Mouse (Mus musculus): ENCODE results near the gene H2-Q4. TPM values are rescaled to one million over a fixed set of nuclear protein-coding genes. Genes with fewer than 3 reads are reported as not detected.
"Not testable (repeated sequence)": the region's sequence is repeated elsewhere in the genome, so short reads cannot be mapped to it uniquely, and the experiment has no call there.

H2-Q4 gene
- polyA plus RNA-seq, 1 experiment from 2014 or later: 2.5 TPM

GRCm38 (mm10) chr17:35358763-35359469 lies 20.5 kb upstream of the H2-Q4 start:
- H3K4me3 ChIP-seq (ENCODE audit: low read depth, low read length): peak overlapping the region; percentile 45
- no peaks in the 10 kb centered on the region; the same call in 1 of the 2 replicates for H3K4me1 ChIP-seq (ENCODE audit: control insufficient read depth, low read depth, low read length)
- peaks cover 12% of the 10 kb centered on the region for H3K27me3 ChIP-seq (ENCODE audit: control insufficient read depth, insufficient read depth, low read depth, low read length)
- H3K36me3 ChIP-seq (ENCODE audit: control insufficient read depth, insufficient read depth): no peaks in the 10 kb centered on the region
- H3K9ac ChIP-seq (ENCODE audit: low read depth, low read length): no peak overlapping the region
- H3K4me2 ChIP-seq (ENCODE audit: low read depth, low read length): peak overlapping the region; percentile 59
- no peak overlapping the region for H3K27ac ChIP-seq (ENCODE audit: low read length)
- ATAC-seq (ENCODE audit: low read depth): no peak
- H3K9me3 ChIP-seq (replicated peaks; ENCODE audit: control insufficient read depth, low read length): no peaks in the 10 kb centered on the region; the same call in 1 of the 2 replicates
- 13% methylated on average over 38 of the region's 38 CpGs for WGBS (ENCODE audit: insufficient replicate concordance)

GRCm38 (mm10) chr17:35359470-35359862 lies 20.0 kb upstream of the H2-Q4 start:
- peak overlapping the region; percentile 59 for H3K4me2 ChIP-seq (ENCODE audit: low read depth, low read length)
- H3K36me3 ChIP-seq (ENCODE audit: control insufficient read depth, insufficient read depth): no peaks in the 10 kb centered on the region
- no peaks in the 10 kb centered on the region; the same call in 1 of the 2 replicates for H3K4me1 ChIP-seq (ENCODE audit: control insufficient read depth, low read depth, low read length)
- peak overlapping the region; percentile 45 for H3K4me3 ChIP-seq (ENCODE audit: low read depth, low read length)
- H3K9me3 ChIP-seq (replicated peaks; ENCODE audit: control insufficient read depth, low read length): no peaks in the 10 kb centered on the region; the same call in 1 of the 2 replicates
- no peak overlapping the region for H3K27ac ChIP-seq (ENCODE audit: low read length)
- peaks cover 12% of the 10 kb centered on the region for H3K27me3 ChIP-seq (ENCODE audit: control insufficient read depth, insufficient read depth, low read depth, low read length)
- 18% methylated on average over 21 of the region's 21 CpGs for WGBS (ENCODE audit: insufficient replicate concordance)
- no peak for ATAC-seq (ENCODE audit: low read depth)
- no peak overlapping the region for H3K9ac ChIP-seq (ENCODE audit: low read depth, low read length)

- peak; percentile 52 for ATAC-seq (ENCODE audit: low read depth)
- Histone ChIP-seq H3K4me1 (ENCODE audit: control insufficient read depth, low read depth, low read length) (peaks cover 2% of the 10 kb centered on the region; the same call in 1 of the 2 replicates), H3K27me3 (ENCODE audit: control insufficient read depth, insufficient read depth, low read depth, low read length) (peaks cover 12% of the 10 kb centered on the region), H3K4me2 (ENCODE audit: low read depth, low read length) (peak overlapping the region; percentile 75), H3K27ac (ENCODE audit: low read length) (no peak overlapping the region), H3K9ac (ENCODE audit: low read depth, low read length) (peak overlapping the region; percentile 62), H3K36me3 (ENCODE audit: control insufficient read depth, insufficient read depth) (no peaks in the 10 kb centered on the region), H3K4me3 (ENCODE audit: low read depth, low read length) (peak overlapping the region; percentile 66), H3K9me3 (replicated peaks; ENCODE audit: control insufficient read depth, low read length) (no peaks in the 10 kb centered on the region; the same call in 1 of the 2 replicates)
- WGBS (ENCODE audit: insufficient replicate concordance): 2% methylated on average over 70 of the region's 70 CpGs
Measured at GRCm38 (mm10) chr17:35379729-35380451, 473 bp downstream of the H2-Q4 start.

- H3K27ac ChIP-seq (ENCODE audit: low read length); ATAC-seq (ENCODE audit: low read depth); H3K27me3 ChIP-seq (ENCODE audit: control insufficient read depth, insufficient read depth, low read depth, low read length); H3K36me3 ChIP-seq (ENCODE audit: control insufficient read depth, insufficient read depth); H3K4me3 ChIP-seq (ENCODE audit: low read depth, low read length); H3K4me1 ChIP-seq (ENCODE audit: control insufficient read depth, low read depth, low read length); H3K9ac ChIP-seq (ENCODE audit: low read depth, low read length); H3K4me2 ChIP-seq (ENCODE audit: low read depth, low read length); H3K9me3 ChIP-seq (replicated peaks; ENCODE audit: control insufficient read depth, low read length): not testable (repeated sequence)
- WGBS (ENCODE audit: insufficient replicate concordance): 7% methylated on average over 7 of the region's 7 CpGs
Measured at GRCm38 (mm10) chr17:35389796-35390195, 10.4 kb downstream of the H2-Q4 start.

GRCm38 (mm10) chr17:35392671-35393070 lies 13.3 kb downstream of the H2-Q4 start:
- H3K36me3 ChIP-seq (ENCODE audit: control insufficient read depth, insufficient read depth); H3K4me2 ChIP-seq (ENCODE audit: low read depth, low read length); H3K9me3 ChIP-seq (replicated peaks; ENCODE audit: control insufficient read depth, low read length); H3K27ac ChIP-seq (ENCODE audit: low read length); ATAC-seq (ENCODE audit: low read depth); H3K4me3 ChIP-seq (ENCODE audit: low read depth, low read length); H3K27me3 ChIP-seq (ENCODE audit: control insufficient read depth, insufficient read depth, low read depth, low read length); H3K9ac ChIP-seq (ENCODE audit: low read depth, low read length); H3K4me1 ChIP-seq (ENCODE audit: control insufficient read depth, low read depth, low read length): not testable (repeated sequence)
- 39% methylated on average over 2 of the region's 2 CpGs for WGBS (ENCODE audit: insufficient replicate concordance)

- H3K4me2 ChIP-seq (ENCODE audit: low read depth, low read length): peak overlapping the region; percentile 27; the same call in 1 of the 2 replicates
- peak overlapping the region; percentile 24; the same call in 1 of the 2 replicates for H3K4me3 ChIP-seq (ENCODE audit: low read depth, low read length)
- not testable (repeated sequence) for H3K4me1 ChIP-seq (ENCODE audit: control insufficient read depth, low read depth, low read length); H3K27me3 ChIP-seq (ENCODE audit: control insufficient read depth, insufficient read depth, low read depth, low read length); H3K9me3 ChIP-seq (replicated peaks; ENCODE audit: control insufficient read depth, low read length); H3K36me3 ChIP-seq (ENCODE audit: control insufficient read depth, insufficient read depth); H3K9ac ChIP-seq (ENCODE audit: low read depth, low read length); H3K27ac ChIP-seq (ENCODE audit: low read length)
- peak; percentile 92 for ATAC-seq (ENCODE audit: low read depth)
- 5% methylated on average over 49 of the region's 75 CpGs for WGBS (ENCODE audit: insufficient replicate concordance)
Measured at GRCm38 (mm10) chr17:35393864-35394800, 14.7 kb downstream of the H2-Q4 start.

GRCm38 (mm10) chr17:35396956-35397355 lies 17.5 kb downstream of the H2-Q4 start:
- WGBS (ENCODE audit: insufficient replicate concordance): 46% methylated on average over 2 of the region's 2 CpGs
- H3K9ac ChIP-seq (ENCODE audit: low read depth, low read length); H3K27me3 ChIP-seq (ENCODE audit: control insufficient read depth, insufficient read depth, low read depth, low read length); H3K4me3 ChIP-seq (ENCODE audit: low read depth, low read length); H3K4me2 ChIP-seq (ENCODE audit: low read depth, low read length); H3K27ac ChIP-seq (ENCODE audit: low read length); H3K9me3 ChIP-seq (replicated peaks; ENCODE audit: control insufficient read depth, low read length); H3K4me1 ChIP-seq (ENCODE audit: control insufficient read depth, low read depth, low read length); ATAC-seq (ENCODE audit: low read depth); H3K36me3 ChIP-seq (ENCODE audit: control insufficient read depth, insufficient read depth): not testable (repeated sequence)

- not testable (repeated sequence) for ATAC-seq (ENCODE audit: low read depth); H3K36me3 ChIP-seq (ENCODE audit: control insufficient read depth, insufficient read depth); H3K4me3 ChIP-seq (ENCODE audit: low read depth, low read length); H3K27me3 ChIP-seq (ENCODE audit: control insufficient read depth, insufficient read depth, low read depth, low read length); H3K4me1 ChIP-seq (ENCODE audit: control insufficient read depth, low read depth, low read length); H3K9ac ChIP-seq (ENCODE audit: low read depth, low read length); H3K4me2 ChIP-seq (ENCODE audit: low read depth, low read length); H3K27ac ChIP-seq (ENCODE audit: low read length); H3K9me3 ChIP-seq (replicated peaks; ENCODE audit: control insufficient read depth, low read length)
- WGBS (ENCODE audit: insufficient replicate concordance): no CpG with 5 or more reads among the region's 1 CpGs
Measured at GRCm38 (mm10) chr17:35413057-35413456, 33.6 kb downstream of the H2-Q4 start.
